Mouse (Mus musculus) forebrain, embryonic 14.5 days (tissue): ENCODE results near the gene Adh5. TPM values are rescaled to one million over a fixed set of nuclear protein-coding genes. Genes with fewer than 3 reads are reported as not detected.

Source experiments
- ATAC-seq: fragments of 200-750 bp; cut with Nextera tagmentation; 2 replicates; pipeline ENCODE4 v1.8.0; 2017; ENCODE audit warnings: mild to moderate bottlenecking, moderate library complexity
- DNase-seq: peaks from one replicate; pipeline ENCODE4 v3.0.0-alpha.2; 2015; ENCODE audit warnings: low spot score
- H3K27ac ChIP-seq: fragments of 300-500 bp; sonication (generic); 2 replicates; pipeline ENCODE4 v1.5.1; 2014; ENCODE audit warnings: low read depth, mild to moderate bottlenecking, control low read depth, low read length, moderate library complexity
- H3K27me3 ChIP-seq: fragments of 300-500 bp; sonication (generic); replicated peaks from 2 replicates; pipeline ENCODE4 v1.6.1; 2014; ENCODE audit warnings: low read length, control low read depth, mixed read lengths; ENCODE audit not compliant: control insufficient read depth, insufficient read depth
- H3K36me3 ChIP-seq: fragments of 300-500 bp; sonication (generic); 2 replicates; pipeline ENCODE4 v1.6.1; 2014; ENCODE audit warnings: low read length, control low read depth; ENCODE audit not compliant: control insufficient read depth, insufficient read depth
- H3K4me1 ChIP-seq: fragments of 300-500 bp; sonication (generic); 2 replicates; pipeline ENCODE4 v1.6.1; 2014; ENCODE audit warnings: antibody characterized with exemption, low read length, control low read depth; ENCODE audit not compliant: control insufficient read depth, insufficient read depth
- H3K4me2 ChIP-seq: fragments of 300-500 bp; sonication (generic); 2 replicates; pipeline ENCODE4 v1.6.1; 2014; ENCODE audit warnings: mild to moderate bottlenecking, control low read depth, low read length
- H3K4me3 ChIP-seq: fragments of 300-500 bp; sonication (generic); 2 replicates; pipeline ENCODE4 v1.5.1; 2014; ENCODE audit warnings: low read depth, low read length, control low read depth
- H3K9ac ChIP-seq: fragments of 300-500 bp; sonication (generic); 2 replicates; pipeline ENCODE4 v1.6.1; 2014; ENCODE audit warnings: mild to moderate bottlenecking, low read length, control low read depth, moderate library complexity
- H3K9me3 ChIP-seq: fragments of 300-500 bp; sonication (generic); replicated peaks from 2 replicates; pipeline ENCODE4 v1.6.1; 2016; ENCODE audit warnings: low read length, control low read depth, mixed read lengths; ENCODE audit not compliant: control insufficient read depth
- WGBS: fragments of 180-500 bp; shearing (Covaris S2); extraction: QIAGEN DNeasy Blood & Tissue Kit; methylation state at CpG from one replicate; pipeline ENCODE4 v1.1.7; 2014; 5-methylcytosine and 5-hydroxymethylcytosine counted together
- polyA plus RNA-seq: library from polyadenylated mRNA; unstranded; fragments of >200 nt; fragmentation: Nextera tagmentation; extraction: Ambion mirVana; gene quantifications from 2 replicates; pipeline ENCODE4 v1.2.1, GENCODE M21; 2014

Gene Adh5
- polyA plus RNA-seq, 1 experiment from 2014 or later = 320 TPM

DNA sequence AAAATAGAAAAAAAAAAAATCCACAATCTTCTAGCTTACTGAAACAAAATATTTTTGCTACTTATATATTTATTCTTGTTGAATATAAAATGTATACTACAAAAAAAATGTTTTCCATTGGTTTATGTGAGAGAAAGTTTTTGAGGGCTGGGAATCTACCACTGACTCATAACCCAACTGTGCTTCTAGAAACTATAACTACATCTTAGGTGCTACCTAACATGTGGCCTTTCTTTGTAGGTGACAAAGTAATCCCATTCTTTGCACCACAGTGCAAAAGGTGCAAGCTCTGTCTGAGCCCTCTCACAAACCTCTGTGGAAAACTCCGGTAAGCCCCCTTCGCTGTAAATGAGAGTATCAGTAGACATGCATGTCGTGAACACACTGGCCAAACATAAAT lies 22.5 kb upstream of the Adh5 start:
- WGBS = 87% methylated on average over 3 of the region's 3 CpGs
- H3K4me1 ChIP-seq = no peaks in the 10 kb centered on the region
- H3K4me2 ChIP-seq = no peak overlapping the region
- H3K4me3 ChIP-seq = no peak overlapping the region
- DNase-seq (no peak), ATAC-seq (no peak)
- H3K27ac ChIP-seq = no peak overlapping the region
- H3K9ac ChIP-seq = no peak overlapping the region
- H3K9me3 ChIP-seq = no peaks in the 10 kb centered on the region
- no peaks in the 10 kb centered on the region for H3K36me3 ChIP-seq
- H3K27me3 ChIP-seq = no peaks in the 10 kb centered on the region

GRCm38 (mm10) chr3:138423664-138424063 lies 19.2 kb upstream of the Adh5 start:
- no peak for ATAC-seq
- 72% methylated on average over 2 of the region's 2 CpGs for WGBS
- no peaks in the 10 kb centered on the region for H3K27me3 ChIP-seq

DNA sequence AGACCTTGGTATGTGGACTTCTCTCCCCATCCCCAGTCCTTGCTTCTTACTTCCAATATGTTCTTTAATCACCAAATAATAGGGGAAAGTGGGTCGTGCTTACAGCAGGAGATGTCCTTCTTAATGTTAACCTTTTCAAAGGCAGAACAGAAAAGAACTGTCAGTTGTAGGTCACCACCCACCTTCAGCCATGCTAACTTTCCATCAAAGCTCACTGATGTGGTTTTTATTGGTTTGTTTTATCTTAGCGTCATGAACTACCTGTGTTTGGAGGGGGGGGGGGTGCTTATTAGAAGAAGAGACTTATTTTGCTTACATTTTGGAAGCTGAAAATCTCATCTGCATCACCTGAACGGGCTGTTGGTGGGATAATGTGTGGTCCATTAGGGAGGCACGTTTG lies 18.6 kb upstream of the Adh5 start:
- Histone ChIP-seq H3K36me3 (no peaks in the 10 kb centered on the region), H3K4me2 (no peak overlapping the region), H3K27me3 (no peaks in the 10 kb centered on the region), H3K4me1 (no peaks in the 10 kb centered on the region), H3K27ac (no peak overlapping the region), H3K4me3 (no peak overlapping the region), H3K9me3 (no peaks in the 10 kb centered on the region), H3K9ac (no peak overlapping the region)
- ATAC-seq = no peak
- DNase-seq = no peak
- 68% methylated on average over 4 of the region's 4 CpGs for WGBS

More at GRCm38 (mm10) chr3:138423664-138424063, 19.2 kb upstream of the Adh5 start:
- Histone ChIP-seq H3K36me3 (no peaks in the 10 kb centered on the region), H3K4me1 (no peaks in the 10 kb centered on the region), H3K4me2 (no peak overlapping the region), H3K4me3 (no peak overlapping the region), H3K27ac (no peak overlapping the region), H3K9ac (no peak overlapping the region), H3K9me3 (no peaks in the 10 kb centered on the region)
- no peak for DNase-seq

DNA sequence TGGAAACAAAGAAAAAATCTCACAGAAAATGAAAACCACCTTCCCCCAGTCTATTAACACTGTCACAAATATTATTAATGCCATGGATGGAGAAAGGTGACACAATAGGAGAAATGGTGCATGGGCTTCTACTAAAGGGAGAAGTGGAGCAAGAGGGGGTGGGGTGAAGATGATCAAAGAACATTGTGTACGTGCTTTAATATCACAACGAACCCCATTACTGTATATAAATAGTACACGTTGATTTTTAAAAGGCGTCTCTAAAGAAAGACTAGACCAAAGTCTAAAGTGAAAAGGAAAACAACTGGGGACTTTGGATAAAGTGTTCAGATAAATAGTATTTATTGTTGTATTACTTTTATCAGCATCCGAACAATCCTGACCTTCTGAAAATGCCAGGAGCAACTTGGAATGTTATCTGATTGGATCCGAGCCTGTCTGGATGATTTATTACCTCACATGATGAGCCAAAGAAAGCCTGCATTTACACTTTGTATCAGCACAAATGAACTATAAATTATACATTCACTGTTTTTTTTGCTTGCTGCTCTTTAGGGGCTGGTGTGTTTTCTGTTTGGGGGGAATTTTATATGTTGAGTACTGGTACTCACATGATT lies 12.4 kb upstream of the Adh5 start:
- DNase-seq (no peak), ATAC-seq (no peak)
- Histone ChIP-seq H3K27me3 (no peaks in the 10 kb centered on the region), H3K27ac (no peak overlapping the region), H3K9ac (no peak overlapping the region), H3K36me3 (no peaks in the 10 kb centered on the region), H3K4me1 (no peaks in the 10 kb centered on the region), H3K4me2 (no peak overlapping the region), H3K9me3 (no peaks in the 10 kb centered on the region), H3K4me3 (no peak overlapping the region)
- 89% methylated on average over 6 of the region's 6 CpGs for WGBS

DNA sequence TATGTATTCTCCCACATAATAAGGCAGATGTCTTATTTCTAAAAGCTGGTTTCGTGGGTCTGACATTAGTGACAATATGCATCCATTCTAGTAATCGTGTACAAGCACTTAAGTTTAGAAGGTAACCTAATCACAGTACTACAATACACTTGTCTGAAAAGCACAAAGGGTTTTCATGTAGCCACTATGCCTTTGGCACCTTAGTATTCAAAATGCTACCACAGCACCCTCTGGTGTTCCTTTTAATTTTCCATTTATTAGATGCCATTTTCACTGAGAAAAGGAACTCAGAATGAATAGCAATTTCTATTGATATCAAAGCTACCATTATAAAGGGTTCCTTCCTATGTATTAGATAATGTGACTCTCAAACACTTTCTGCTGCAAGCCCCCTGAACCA lies 11.1 kb upstream of the Adh5 start:
- 50% methylated on average over 2 of the region's 2 CpGs for WGBS

GRCm38 (mm10) chr3:138438716-138439115 lies 4.2 kb upstream of the Adh5 start:
- ATAC-seq = no peak
- Histone ChIP-seq H3K4me2 (no peak overlapping the region), H3K4me1 (peaks cover 4% of the 10 kb centered on the region; the same call in 1 of the 2 replicates), H3K27ac (no peak overlapping the region), H3K4me3 (no peak overlapping the region), H3K36me3 (no peaks in the 10 kb centered on the region), H3K9ac (no peak overlapping the region), H3K27me3 (no peaks in the 10 kb centered on the region), H3K9me3 (no peaks in the 10 kb centered on the region)
- 81% methylated on average over 3 of the region's 3 CpGs for WGBS
- no peak for DNase-seq

More for the DNA sequence above, 11.1 kb upstream of the Adh5 start:
- Histone ChIP-seq H3K4me3 (no peak overlapping the region), H3K4me2 (no peak overlapping the region), H3K9me3 (no peaks in the 10 kb centered on the region), H3K27ac (no peak overlapping the region), H3K36me3 (no peaks in the 10 kb centered on the region), H3K27me3 (no peaks in the 10 kb centered on the region), H3K9ac (no peak overlapping the region), H3K4me1 (no peaks in the 10 kb centered on the region)
- DNase-seq (peak; percentile 83), ATAC-seq (peak; percentile 63)

DNA sequence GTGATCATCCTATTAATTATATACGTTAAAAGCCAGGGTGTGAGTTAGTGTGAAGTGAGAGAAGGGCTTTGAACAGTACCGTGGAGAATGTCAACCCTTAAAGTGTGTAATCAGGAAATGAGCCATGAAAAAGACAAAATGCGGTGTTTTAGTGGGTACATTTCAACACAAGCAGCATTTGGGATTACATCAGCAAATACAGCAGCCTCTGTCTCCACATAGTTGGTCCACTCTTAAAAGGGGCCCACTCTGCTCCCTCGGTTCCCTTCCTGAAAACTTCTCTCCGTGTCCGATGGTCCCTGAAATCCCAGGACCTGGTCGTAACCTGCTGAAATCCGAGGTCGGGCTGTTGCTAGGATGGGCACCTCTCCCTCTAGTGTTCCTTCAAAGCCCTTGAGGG lies 690 bp upstream of the Adh5 start:
- ATAC-seq = peak; percentile 0; the same call in 1 of the 2 replicates
- Histone ChIP-seq H3K4me1 (peaks cover 10% of the 10 kb centered on the region; the same call in 1 of the 2 replicates), H3K4me2 (peak overlapping the region; percentile 85), H3K27ac (peak overlapping the region; percentile 48; the same call in 1 of the 2 replicates), H3K4me3 (peak overlapping the region; percentile 83), H3K9me3 (no peaks in the 10 kb centered on the region), H3K9ac (peak overlapping the region; percentile 71), H3K36me3 (peaks cover 22% of the 10 kb centered on the region), H3K27me3 (no peaks in the 10 kb centered on the region)
- WGBS = 2% methylated on average over 9 of the region's 9 CpGs
- DNase-seq = no peak

DNA sequence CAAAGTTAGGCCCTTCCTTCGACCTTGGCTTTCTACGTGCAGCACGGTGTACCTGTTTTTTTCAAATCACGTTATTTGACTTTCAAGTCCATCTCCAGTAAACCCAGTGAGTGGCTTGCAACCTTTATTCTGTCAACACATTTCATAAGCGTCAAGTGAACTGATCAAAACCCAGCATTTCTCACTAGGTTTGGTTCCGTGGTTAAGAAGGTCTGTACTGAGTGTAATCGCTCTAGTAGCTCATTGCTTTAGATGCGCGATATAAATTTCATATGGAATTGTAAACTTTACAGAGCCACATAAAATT lies 525 bp downstream of the Adh5 start:
- H3K36me3 ChIP-seq = peaks cover 34% of the 10 kb centered on the region
- H3K4me3 ChIP-seq = peak overlapping the region; percentile 83
- H3K4me1 ChIP-seq = peaks cover 10% of the 10 kb centered on the region; the same call in 1 of the 2 replicates
- ATAC-seq (0 out of 2 replicates have a peak, but pooled peaks have one; percentile 0), DNase-seq (no peak)
- peak overlapping the region; percentile 77 for H3K27ac ChIP-seq
- H3K27me3 ChIP-seq = no peaks in the 10 kb centered on the region
- H3K9me3 ChIP-seq = no peaks in the 10 kb centered on the region
- peak overlapping the region; percentile 87 for H3K9ac ChIP-seq
- WGBS = 4% methylated on average over 9 of the region's 9 CpGs
- peak overlapping the region; percentile 85 for H3K4me2 ChIP-seq

DNA sequence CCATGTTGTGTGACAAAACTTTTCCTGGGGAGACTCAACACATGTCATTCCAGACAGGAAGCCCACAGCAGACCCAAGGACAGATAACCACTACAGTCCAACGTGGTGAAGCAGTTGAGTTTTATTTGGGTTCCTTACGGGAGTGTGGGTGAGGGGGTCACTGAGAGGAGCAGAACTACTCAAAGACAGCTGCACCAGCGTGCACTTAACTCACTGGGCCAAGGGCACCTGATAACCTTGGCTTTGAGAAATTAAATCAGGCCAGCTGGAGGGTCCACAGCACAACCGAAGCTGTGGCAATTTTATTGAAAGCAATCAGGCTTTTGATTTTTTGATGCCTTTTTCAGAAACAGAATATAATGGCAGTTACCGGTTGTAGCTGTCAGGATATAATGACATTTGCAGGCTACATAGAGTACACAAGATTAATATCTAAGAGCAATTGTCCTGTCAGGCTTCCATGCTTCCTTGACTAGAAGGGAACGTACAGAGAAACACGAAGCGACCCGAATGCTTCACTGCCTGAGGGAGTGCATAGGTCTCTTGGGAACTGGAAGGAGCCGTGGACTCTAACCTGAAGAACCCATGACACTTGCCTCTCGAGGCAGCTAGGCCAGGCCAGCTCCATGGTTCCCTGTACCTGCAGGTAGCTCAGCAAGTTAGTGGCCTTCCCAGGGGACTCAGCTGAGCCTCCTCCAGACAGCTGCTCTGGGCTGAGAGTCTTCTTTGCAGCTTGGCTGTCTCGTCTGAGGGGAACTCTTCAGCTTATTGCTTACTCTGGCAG lies 5.4 kb downstream of the Adh5 start:
- Histone ChIP-seq H3K4me2 (no peak overlapping the region), H3K27me3 (no peaks in the 10 kb centered on the region), H3K9me3 (no peaks in the 10 kb centered on the region), H3K27ac (no peak overlapping the region), H3K4me3 (no peak overlapping the region), H3K4me1 (peaks cover 6% of the 10 kb centered on the region; the same call in 1 of the 2 replicates), H3K9ac (no peak overlapping the region), H3K36me3 (peaks cover 78% of the 10 kb centered on the region)
- WGBS = 87% methylated on average over 12 of the region's 12 CpGs
- ATAC-seq (no peak), DNase-seq (no peak)
